Mouse (Mus musculus): ENCODE measurements around the gene Phf12.
A peak's percentile ranks its signal among the peaks of the same experiment; 100 is the strongest.

- TF ChIP-seq MYOD1 (IDR thresholded peaks at IDR 0.05; ENCODE audit: control insufficient read depth, insufficient read length, low read depth), result no peak
- peak; percentile 45 for TF ChIP-seq CTCF (IDR thresholded peaks at IDR 0.05; ENCODE audit: control insufficient read depth, insufficient read depth, insufficient read length)
- no peak for TF ChIP-seq USF1 (IDR thresholded peaks at IDR 0.05; ENCODE audit: low read depth)
- no peak for TF ChIP-seq MYOG (IDR thresholded peaks at IDR 0.05; ENCODE audit: control insufficient read depth, extremely low read depth, insufficient read length)
- no peak for TF ChIP-seq CEBPB (IDR thresholded peaks at IDR 0.05; ENCODE audit: low read depth)
- no peak for TF ChIP-seq MAX (IDR thresholded peaks at IDR 0.05)
Observed at GRCm38 (mm10) chr11:77967114-77967513, 15.4 kb upstream of the Phf12 start.
